Mouse (Mus musculus) NIH3T3 (cell line): ENCODE data around the gene Kcnh4.
A peak's percentile ranks its signal among the peaks of the same experiment; 100 is the strongest.

Source experiments
- DNase-seq: peaks from one replicate; pipeline ENCODE4 v3.0.0-alpha.2; 2012; ENCODE audit warnings: low read depth

Kcnh4 gene

DNA sequence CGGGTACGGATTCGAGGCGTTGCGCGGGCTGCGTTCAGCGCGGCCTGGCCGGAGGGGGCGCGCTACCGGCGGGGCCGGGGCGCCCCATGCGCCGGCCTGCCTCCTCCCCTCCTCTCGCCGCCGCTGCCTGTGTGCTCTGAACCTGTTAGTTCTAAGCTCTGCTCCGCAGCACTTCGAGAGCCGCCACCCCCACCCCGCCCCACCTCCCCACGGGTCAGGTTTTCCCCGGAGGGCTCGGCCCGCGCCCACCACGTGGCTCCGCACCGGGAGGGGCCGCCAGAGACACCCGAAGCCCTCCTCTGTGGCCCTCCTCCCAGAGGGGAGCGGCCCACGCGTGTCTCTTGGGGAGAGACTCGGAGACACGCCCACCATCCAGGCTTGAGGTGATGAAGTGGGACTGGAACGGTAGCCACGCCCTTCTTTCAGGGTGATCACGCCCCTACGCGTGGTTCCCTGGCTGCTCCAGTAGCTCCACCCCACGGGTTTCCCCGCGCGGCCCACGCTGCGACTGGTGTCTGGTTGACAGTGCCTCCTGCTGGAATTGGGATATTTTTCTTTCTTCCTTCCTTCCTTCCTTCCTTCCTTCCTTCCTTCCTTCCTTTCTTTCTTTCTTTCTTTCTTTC lies at the start of gene Kcnh4:
Kcnh4 (minus strand) TSS at position 332 of the 623 bp plus-strand sequence.
- peak; percentile 22 for DNase-seq

GRCm38 (mm10) chr11:100806380-100807305 lies 46.9 kb upstream of the Kcnh4 start:
- peak; percentile 10 for DNase-seq

- no peak for DNase-seq
These were observed 45.8 kb upstream of the Kcnh4 start for GRCm38 (mm10) chr11:100805535-100805934.

DNA sequence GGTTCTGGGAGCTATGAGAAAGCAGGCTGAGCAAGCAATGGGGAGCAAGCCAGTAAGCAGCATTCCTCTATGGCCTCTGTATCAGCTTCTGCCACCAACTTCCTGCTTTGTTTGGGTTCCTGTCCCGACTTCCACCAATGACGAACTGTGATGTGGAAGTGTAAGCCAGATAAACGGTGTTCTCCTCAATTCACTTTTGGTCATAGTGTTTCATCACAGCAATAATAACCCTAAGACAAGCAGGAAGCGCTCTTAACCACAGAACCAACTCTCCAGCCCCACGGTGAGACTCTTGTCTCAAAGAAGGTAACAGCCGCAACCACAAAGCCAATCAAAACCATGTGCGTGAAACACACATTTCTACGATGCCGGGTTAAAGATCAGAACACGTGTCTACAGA lies 44.7 kb upstream of the Kcnh4 start:
- no peak for DNase-seq

- DNase-seq: no peak
These were observed 39.7 kb upstream of the Kcnh4 start for GRCm38 (mm10) chr11:100799426-100799825.

GRCm38 (mm10) chr11:100796585-100796984 lies 36.8 kb upstream of the Kcnh4 start:
- DNase-seq: no peak

DNA sequence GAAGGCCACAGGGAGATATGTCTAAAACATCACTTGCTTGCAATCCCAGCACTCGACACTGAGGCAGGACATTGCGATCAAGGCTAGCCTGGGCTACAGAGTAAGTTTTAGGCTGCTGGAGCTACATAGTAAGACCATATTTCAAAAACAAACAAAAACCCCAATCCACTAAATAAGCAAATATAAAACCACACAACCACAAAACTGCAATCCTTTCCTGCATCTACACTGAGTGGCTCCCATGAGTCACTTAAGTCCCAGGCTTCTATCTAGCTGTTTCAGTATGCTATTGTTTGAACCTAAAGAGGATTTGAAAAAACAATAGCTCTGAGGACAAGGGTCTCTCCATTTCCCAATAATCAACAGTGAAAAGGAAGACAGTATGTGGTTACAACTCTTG lies 35.6 kb upstream of the Kcnh4 start:
- no peak for DNase-seq

GRCm38 (mm10) chr11:100791457-100792049 lies 31.8 kb upstream of the Kcnh4 start:
- DNase-seq: peak; percentile 87

DNA sequence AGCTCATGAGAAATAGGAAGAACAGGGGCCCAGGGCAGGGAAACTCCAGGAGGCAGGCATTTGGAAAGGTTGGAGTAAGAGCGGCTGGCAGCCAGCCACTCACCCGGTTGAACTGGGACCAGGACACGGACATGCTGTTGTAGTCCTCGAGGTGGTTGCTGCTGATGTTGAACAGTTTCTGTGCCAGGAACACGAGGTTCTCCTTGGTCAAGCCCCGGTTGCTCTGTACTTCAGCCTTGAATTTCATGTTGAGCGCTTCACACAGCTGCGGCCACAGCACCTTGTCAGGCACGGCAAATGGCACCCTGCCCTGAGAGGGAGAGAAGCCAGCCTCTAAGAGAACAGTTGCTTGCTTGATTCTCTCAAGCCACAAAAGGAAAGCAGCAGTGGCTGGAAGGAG lies 30.9 kb upstream of the Kcnh4 start:
- DNase-seq: peak; percentile 52

- peak; percentile 86 for DNase-seq
These were observed 30.0 kb upstream of the Kcnh4 start for GRCm38 (mm10) chr11:100789702-100790101.

GRCm38 (mm10) chr11:100785774-100786173 lies 26.0 kb upstream of the Kcnh4 start:
- no peak for DNase-seq

- no peak for DNase-seq
These were observed 24.5 kb upstream of the Kcnh4 start for GRCm38 (mm10) chr11:100784286-100784685.

GRCm38 (mm10) chr11:100782568-100782967 lies 22.8 kb upstream of the Kcnh4 start:
- DNase-seq: no peak

DNA sequence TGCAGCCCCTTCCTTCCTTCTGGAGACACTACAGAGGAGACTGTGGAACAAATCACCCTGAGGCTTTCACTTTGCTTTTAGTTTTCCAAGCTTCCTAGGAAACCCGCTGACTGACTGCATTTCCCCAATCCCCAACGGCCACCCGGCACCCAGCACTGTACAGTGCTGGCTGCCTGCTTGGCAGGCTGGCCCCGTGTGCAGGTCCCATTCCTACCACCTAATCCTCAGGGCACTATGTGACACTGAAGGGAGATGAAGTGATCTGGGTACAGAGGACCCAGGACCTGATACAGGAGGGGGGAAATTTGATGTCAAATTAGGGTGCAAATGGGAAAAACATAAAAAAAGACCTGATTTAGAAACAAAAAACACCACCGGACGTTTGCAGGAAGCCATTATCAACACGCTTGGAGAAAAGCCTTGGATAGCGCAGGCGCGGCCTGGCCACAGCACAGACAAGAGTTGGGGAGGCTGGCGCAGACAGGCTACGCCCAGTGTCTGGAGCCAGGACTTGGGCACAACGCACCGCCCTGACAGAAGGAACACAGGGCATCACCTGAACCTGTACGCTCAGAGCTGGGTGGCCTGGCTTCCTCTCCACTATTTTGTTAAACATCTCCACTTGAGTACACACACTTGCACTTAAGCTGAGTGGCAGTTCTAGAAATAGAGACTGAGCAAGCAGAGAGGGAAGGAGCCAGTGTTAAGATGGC lies 22.2 kb upstream of the Kcnh4 start:
- no peak for DNase-seq

DNA sequence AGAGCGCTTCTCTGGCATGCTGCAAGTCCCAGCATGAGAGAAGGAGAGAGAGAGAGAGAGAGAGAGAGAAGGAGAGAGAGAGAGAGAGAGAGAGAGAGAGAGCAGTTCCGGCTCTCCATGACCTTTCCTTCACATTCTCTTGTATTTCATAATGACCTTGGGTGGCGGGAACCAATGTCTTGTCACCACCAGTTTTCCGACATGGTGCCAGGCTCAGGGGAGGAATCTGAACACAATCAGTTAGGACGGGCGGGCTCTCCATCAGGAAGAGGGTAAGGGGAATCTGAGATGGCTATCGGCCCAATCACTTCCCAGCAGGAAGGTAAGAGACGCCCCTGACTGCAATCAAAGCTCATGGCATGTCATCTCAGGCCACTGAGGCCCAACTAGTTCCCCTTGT lies 20.5 kb upstream of the Kcnh4 start:
- no peak for DNase-seq

DNA sequence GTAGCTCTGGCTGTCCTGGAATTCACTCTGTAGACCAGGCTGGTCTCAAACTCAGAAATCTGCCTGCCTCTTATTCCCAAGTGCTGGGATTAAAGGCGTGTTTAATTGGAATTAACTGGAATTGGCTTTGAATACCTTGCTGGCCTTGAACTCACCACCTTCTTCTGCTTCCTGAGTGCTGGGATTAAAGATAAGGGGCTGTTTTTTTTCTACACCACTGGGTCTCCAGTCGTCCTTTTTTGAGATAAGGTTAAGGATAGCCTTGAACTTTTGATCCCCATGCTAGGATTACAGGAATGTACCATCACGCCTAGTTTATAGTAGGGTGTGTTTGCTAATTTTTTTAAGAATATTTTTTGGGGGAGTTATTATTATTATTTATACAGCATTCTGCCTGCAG lies 18.3 kb upstream of the Kcnh4 start:
- no peak for DNase-seq

DNA sequence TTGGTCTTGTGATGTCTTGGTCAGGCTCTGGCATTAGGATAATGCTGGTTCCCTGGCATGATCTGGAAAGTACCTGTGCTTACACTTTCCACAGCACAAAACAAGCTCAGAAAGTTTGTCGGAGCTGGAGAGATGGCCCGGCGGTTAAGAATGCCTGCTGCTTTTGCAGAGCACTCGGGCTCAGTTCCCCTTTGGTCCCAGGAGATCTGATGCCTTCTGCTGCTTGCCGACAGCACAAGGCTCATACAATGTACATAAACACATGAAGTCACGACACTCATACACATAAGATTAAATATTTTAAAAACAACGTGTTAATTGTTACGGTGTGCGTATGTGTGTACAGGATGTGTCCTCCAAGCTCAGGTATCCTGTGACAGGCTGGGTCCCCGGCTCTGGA lies 16.2 kb upstream of the Kcnh4 start:
- DNase-seq: peak; percentile 33

- DNase-seq: no peak
These were observed 14.5 kb upstream of the Kcnh4 start for GRCm38 (mm10) chr11:100774261-100774660.

DNA sequence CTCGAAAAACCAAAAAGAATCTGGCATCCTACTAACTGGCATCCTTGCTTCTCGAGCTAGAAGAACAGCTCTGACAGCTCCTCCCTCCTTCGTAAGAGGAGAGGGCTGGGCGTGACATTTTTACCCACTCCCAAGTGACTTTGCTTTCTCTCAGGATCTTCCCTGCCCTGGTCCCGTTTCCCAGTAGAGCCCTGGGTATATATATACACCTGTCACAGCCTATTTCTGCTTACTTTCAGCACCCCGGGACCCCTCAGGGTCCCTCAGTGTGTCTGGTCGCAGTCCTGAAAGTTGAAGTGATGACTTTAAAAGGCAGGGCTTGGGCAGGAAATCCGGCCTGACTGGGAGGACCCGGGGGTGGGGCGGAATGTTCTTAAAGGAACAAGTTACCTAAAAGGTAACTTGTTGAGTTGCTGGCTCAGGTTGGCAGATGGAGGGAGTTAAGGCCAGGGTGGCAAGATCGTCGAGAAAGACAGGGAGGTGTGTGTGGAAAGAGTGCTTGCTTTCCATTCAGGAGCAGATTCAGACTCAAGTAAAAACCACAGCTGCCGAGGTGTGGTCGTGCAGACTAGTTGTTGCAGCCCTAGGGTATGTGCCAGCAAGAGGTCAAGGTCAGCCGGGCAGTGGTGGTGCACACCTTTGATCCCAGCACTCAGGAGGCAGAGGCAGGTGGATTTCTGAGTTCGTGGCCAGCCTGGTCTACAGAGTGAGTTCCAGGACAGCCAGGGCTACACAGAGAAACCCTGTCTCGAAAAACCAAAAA lies 11.1 kb upstream of the Kcnh4 start, which contains the start of gene Ghdc:
Ghdc (minus strand) TSS at position 312 of the 763 bp plus-strand sequence.
- peak; percentile 83 for DNase-seq

DNA sequence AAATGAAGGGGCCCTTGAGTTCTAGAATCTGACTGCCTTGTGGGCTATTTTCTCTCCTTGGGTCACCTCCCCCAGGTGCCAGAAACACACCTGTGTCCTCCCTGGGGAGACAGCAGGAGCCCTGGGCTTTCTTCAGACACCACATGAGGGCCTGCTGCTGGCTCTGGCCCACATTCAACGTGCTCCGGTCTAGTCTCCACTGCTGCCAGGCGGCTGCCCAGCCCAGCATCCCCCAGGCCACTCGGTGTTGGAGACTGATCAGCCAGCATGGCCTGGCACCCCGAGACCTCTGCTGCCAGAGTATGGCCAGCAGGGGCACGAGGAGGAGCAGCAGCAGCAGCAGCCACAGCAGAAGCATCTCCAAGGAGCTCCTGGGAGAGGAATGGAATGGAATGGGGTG lies 10.2 kb upstream of the Kcnh4 start:
- DNase-seq: peak; percentile 6

DNA sequence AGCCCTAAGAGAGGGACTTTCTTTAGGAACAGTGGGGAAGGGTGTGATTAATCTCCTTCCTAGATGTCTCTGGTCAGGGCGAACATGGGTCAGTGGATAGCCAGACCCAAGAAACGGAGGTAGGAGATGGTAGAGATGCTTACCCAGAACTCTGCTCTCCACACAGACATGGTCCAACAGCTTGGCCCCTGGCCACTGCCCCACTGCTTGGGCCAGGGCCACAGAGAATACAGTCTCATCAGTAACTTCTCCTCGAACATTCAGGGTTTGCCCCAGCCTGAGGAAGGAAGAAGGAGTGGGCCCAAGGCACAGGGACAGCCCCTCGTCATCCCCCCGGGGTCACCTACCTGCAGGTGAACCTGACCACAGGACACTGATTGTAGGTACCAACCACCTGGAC lies 8.1 kb upstream of the Kcnh4 start:
- DNase-seq: no peak
